Mouse (Mus musculus) midbrain, embryonic 16.5 days (tissue): ENCODE measurements at regions not wholly inside any gene's neighbourhood (a gene's known extent, or its start where the extent isn't known, plus 50 kb on each side); places are given as distances from the start of the nearest gene placed in this dataset.

Source experiments
- ATAC-seq: fragments of 200-750 bp; cut with Nextera tagmentation; 2 replicates; pipeline ENCODE4 v1.8.0; 2017; ENCODE audit warnings: moderate TSS enrichment
- H3K27ac ChIP-seq: fragments of 300-500 bp; sonication (generic); 2 replicates; pipeline ENCODE4 v1.5.1; 2014; ENCODE audit warnings: mild to moderate bottlenecking, low read length, mixed read lengths
- H3K27me3 ChIP-seq: fragments of 300-500 bp; sonication (generic); 2 replicates; pipeline ENCODE4 v1.6.1; 2014; ENCODE audit warnings: low read depth, low read length, mixed read lengths; ENCODE audit not compliant: control insufficient read depth, insufficient read depth
- H3K36me3 ChIP-seq: fragments of 300-500 bp; sonication (generic); 2 replicates; pipeline ENCODE4 v1.6.1; 2014; ENCODE audit warnings: mild to moderate bottlenecking, low read length, moderate library complexity, mixed read lengths; ENCODE audit not compliant: control insufficient read depth, insufficient read depth
- H3K4me1 ChIP-seq: fragments of 300-500 bp; sonication (generic); 2 replicates; pipeline ENCODE4 v1.6.1; 2014; ENCODE audit warnings: mild to moderate bottlenecking, low read length, mixed read lengths; ENCODE audit not compliant: control insufficient read depth, insufficient read depth
- H3K4me2 ChIP-seq: fragments of 300-500 bp; sonication (generic); 2 replicates; pipeline ENCODE4 v1.6.1; 2014; ENCODE audit warnings: mild to moderate bottlenecking, low read length, mixed read lengths
- H3K4me3 ChIP-seq: fragments of 300-500 bp; sonication (generic); 2 replicates; pipeline ENCODE4 v1.5.1; 2014; ENCODE audit warnings: low read depth, mild to moderate bottlenecking, low read length, moderate library complexity, mixed read lengths
- H3K9ac ChIP-seq: fragments of 300-500 bp; sonication (generic); 2 replicates; pipeline ENCODE4 v1.6.1; 2014; ENCODE audit warnings: low read depth, low read length, mixed read lengths
- H3K9me3 ChIP-seq: fragments of 300-500 bp; sonication (generic); replicated peaks from 2 replicates; pipeline ENCODE4 v1.6.1; 2014; ENCODE audit warnings: mild to moderate bottlenecking, low read length, mixed read lengths; ENCODE audit not compliant: control insufficient read depth, poor library complexity, severe bottlenecking
- WGBS: fragments of 180-500 bp; shearing (Covaris S2); extraction: QIAGEN DNeasy Blood & Tissue Kit; methylation state at CpG from one replicate; pipeline ENCODE4 v1.1.7; 2014; 5-methylcytosine and 5-hydroxymethylcytosine counted together

DNA sequence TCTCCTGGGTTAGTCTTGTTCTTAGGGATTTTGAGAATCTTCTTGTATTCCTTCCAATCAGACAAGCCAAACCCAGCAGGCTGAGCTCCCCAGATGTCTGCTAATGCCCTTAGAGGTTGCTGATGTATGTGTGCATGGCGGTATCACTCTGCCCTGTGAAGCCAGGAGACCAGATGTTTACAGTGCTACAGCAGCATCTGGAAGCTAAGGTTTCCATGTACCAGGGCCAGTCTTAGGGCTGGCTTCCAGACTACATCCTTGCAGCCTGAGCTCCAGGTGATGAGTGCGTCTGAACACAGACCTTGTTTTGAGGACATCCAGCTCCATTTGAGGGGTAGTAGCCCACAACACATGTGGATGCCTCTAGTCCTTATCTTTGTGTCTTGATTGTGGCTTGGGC is 241.7 kb downstream of the Ttc32 start:
- Histone ChIP-seq H3K4me2 (no peak overlapping the region), H3K4me1 (no peaks in the 10 kb centered on the region), H3K4me3 (no peak overlapping the region), H3K27ac (no peak overlapping the region), H3K9me3 (no peaks in the 10 kb centered on the region), H3K36me3 (no peaks in the 10 kb centered on the region), H3K27me3 (no peaks in the 10 kb centered on the region), H3K9ac (no peak overlapping the region)
- no peak for ATAC-seq
- 100% methylated on average over 2 of the region's 2 CpGs for WGBS

DNA sequence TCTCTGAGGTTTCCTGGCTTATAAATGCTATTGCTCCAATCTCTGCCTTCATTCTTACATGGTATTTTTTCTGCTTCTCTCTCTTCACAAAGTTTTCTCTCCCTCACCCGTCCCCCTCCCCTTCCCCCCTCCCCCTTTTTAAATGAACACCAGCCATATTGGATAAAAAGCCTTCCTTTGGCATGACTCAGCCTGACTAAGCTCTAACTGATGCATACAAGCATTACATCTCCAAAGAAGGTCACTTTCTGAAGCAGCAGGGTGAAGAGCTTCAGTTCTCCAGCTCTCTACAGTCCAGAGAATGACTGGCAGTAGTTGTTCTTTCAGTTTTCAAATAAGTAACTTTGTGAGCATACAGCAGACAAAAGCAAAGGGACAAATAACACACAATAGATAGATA is 244.4 kb downstream of the Ttc32 start:
- Histone ChIP-seq H3K9me3 (no peaks in the 10 kb centered on the region), H3K9ac (no peak overlapping the region), H3K4me1 (no peaks in the 10 kb centered on the region), H3K4me2 (no peak overlapping the region), H3K36me3 (no peaks in the 10 kb centered on the region), H3K27me3 (no peaks in the 10 kb centered on the region), H3K4me3 (no peak overlapping the region), H3K27ac (no peak overlapping the region)
- WGBS: 71% methylated on average over 1 of the region's 1 CpGs
- ATAC-seq: no peak

DNA sequence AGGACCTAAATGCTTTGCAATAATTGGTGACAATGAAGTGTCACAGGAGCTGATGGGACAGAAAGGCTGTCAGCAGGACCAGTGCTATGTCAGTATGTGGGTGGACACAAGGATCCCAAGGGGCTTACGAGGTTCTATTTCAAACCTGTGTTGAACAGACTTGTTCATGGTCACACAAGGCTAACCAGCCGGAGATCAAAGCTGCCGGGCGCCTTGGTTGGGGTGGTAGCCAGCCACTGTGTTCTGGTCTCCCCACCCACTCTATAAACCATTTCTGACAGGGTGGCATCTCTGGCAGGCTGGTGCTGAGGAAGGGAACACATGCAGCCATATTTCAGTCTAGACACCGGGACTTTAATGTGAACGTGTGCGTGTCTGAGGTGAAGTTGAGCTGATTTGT is 245.9 kb downstream of the Ttc32 start:
- H3K27ac ChIP-seq: no peak overlapping the region
- H3K9me3 ChIP-seq: no peaks in the 10 kb centered on the region
- 94% methylated on average over 7 of the region's 7 CpGs for WGBS
- no peak overlapping the region for H3K4me3 ChIP-seq
- peaks cover 3% of the 10 kb centered on the region; the same call in 1 of the 2 replicates for H3K4me1 ChIP-seq
- no peak for ATAC-seq
- H3K4me2 ChIP-seq: no peak overlapping the region
- H3K36me3 ChIP-seq: no peaks in the 10 kb centered on the region
- no peaks in the 10 kb centered on the region for H3K27me3 ChIP-seq
- H3K9ac ChIP-seq: no peak overlapping the region

GRCm38 (mm10) chr12:9278735-9279134 is 248.9 kb downstream of the Ttc32 start:
- Histone ChIP-seq H3K27ac (no peak overlapping the region), H3K4me1 (peaks cover 3% of the 10 kb centered on the region; the same call in 1 of the 2 replicates), H3K4me3 (no peak overlapping the region), H3K9ac (no peak overlapping the region), H3K36me3 (no peaks in the 10 kb centered on the region), H3K9me3 (no peaks in the 10 kb centered on the region), H3K4me2 (no peak overlapping the region), H3K27me3 (no peaks in the 10 kb centered on the region)
- WGBS: 16% methylated on average over 5 of the region's 5 CpGs
- ATAC-seq: no peak

- Histone ChIP-seq H3K27me3 (no peaks in the 10 kb centered on the region), H3K36me3 (no peaks in the 10 kb centered on the region), H3K4me3 (no peak overlapping the region), H3K9ac (no peak overlapping the region), H3K27ac (no peak overlapping the region), H3K9me3 (no peaks in the 10 kb centered on the region), H3K4me1 (peaks cover 3% of the 10 kb centered on the region; the same call in 1 of the 2 replicates), H3K4me2 (no peak overlapping the region)
- ATAC-seq: no peak
- WGBS: 46% methylated on average over 5 of the region's 5 CpGs
Observed at GRCm38 (mm10) chr12:9279893-9280605, 250.3 kb downstream of the Ttc32 start.

GRCm38 (mm10) chr12:9287271-9287670 is 257.5 kb downstream of the Ttc32 start:
- H3K9ac ChIP-seq: no peak overlapping the region
- no peaks in the 10 kb centered on the region for H3K27me3 ChIP-seq
- no peak overlapping the region for H3K27ac ChIP-seq
- no peaks in the 10 kb centered on the region for H3K4me1 ChIP-seq
- no peaks in the 10 kb centered on the region for H3K36me3 ChIP-seq
- no peaks in the 10 kb centered on the region for H3K9me3 ChIP-seq
- ATAC-seq: no peak
- H3K4me3 ChIP-seq: no peak overlapping the region
- no peak overlapping the region for H3K4me2 ChIP-seq
- WGBS: 78% methylated on average over 2 of the region's 2 CpGs

DNA sequence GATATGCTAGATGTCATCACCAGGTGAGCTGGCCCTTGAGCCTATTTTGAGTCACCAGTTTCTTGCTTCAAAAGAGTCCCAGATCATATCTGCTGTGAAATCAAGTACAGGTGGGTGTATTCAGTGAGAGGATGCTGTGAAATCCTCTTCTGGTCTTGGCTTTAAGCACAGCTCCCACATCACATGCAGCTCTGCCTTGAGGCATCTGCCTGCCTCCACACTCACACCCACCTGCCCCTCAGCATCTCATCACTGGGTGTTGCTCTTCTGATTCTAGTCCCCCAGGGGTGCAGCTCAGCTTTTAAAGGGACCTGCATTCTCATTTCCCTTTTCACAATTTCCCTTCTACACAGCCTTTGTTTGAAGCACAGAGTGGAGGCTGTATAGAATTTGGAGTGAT is 262.9 kb downstream of the Ttc32 start:
- Histone ChIP-seq H3K9ac (no peak overlapping the region), H3K27ac (no peak overlapping the region), H3K4me2 (no peak overlapping the region), H3K4me1 (no peaks in the 10 kb centered on the region), H3K36me3 (no peaks in the 10 kb centered on the region), H3K27me3 (no peaks in the 10 kb centered on the region), H3K4me3 (no peak overlapping the region), H3K9me3 (no peaks in the 10 kb centered on the region)
- ATAC-seq: no peak

GRCm38 (mm10) chr12:9295211-9295610 is 265.4 kb downstream of the Ttc32 start:
- WGBS: 84% methylated on average over 3 of the region's 3 CpGs
- no peaks in the 10 kb centered on the region for H3K4me1 ChIP-seq
- H3K9me3 ChIP-seq: no peaks in the 10 kb centered on the region
- H3K27me3 ChIP-seq: no peaks in the 10 kb centered on the region
- no peak for ATAC-seq
- H3K4me3 ChIP-seq: no peak overlapping the region
- no peak overlapping the region for H3K27ac ChIP-seq
- no peak overlapping the region for H3K4me2 ChIP-seq
- H3K9ac ChIP-seq: no peak overlapping the region
- H3K36me3 ChIP-seq: no peaks in the 10 kb centered on the region

GRCm38 (mm10) chr12:9298848-9299655 is 269.3 kb downstream of the Ttc32 start:
- Histone ChIP-seq H3K27me3 (no peaks in the 10 kb centered on the region), H3K9ac (no peak overlapping the region), H3K4me3 (no peak overlapping the region), H3K36me3 (no peaks in the 10 kb centered on the region), H3K4me2 (no peak overlapping the region), H3K27ac (no peak overlapping the region), H3K4me1 (no peaks in the 10 kb centered on the region), H3K9me3 (no peaks in the 10 kb centered on the region)
- ATAC-seq: no peak
- 67% methylated on average over 5 of the region's 5 CpGs for WGBS
